Mouse (Mus musculus) heart, embryonic 11.5 days (tissue): Measurements from ENCODE around the gene Tacc2. TPM values are rescaled to one million over a fixed set of nuclear protein-coding genes. Genes with fewer than 3 reads are reported as not detected.

Experiments used
- ATAC-seq: fragments of 200-750 bp; cut with Nextera tagmentation; replicated peaks from 2 replicates; pipeline ENCODE4 v1.8.0; 2017; ENCODE audit warnings: moderate library complexity; ENCODE audit not compliant: insufficient number of reproducible peaks, low FRiP score, low TSS enrichment
- H3K27ac ChIP-seq: fragments of 300-500 bp; sonication (generic); 2 replicates; pipeline ENCODE4 v1.5.1; 2014; ENCODE audit warnings: mild to moderate bottlenecking, low read depth, low read length
- H3K27me3 ChIP-seq: fragments of 300-500 bp; sonication (generic); 2 replicates; pipeline ENCODE4 v1.6.1; 2014; ENCODE audit warnings: mild to moderate bottlenecking, low read length, mixed read lengths; ENCODE audit not compliant: control insufficient read depth, insufficient read depth
- H3K36me3 ChIP-seq: fragments of 300-500 bp; sonication (generic); 2 replicates; pipeline ENCODE4 v1.6.1; 2014; ENCODE audit warnings: mild to moderate bottlenecking, low read length, moderate library complexity, mixed read lengths; ENCODE audit not compliant: control insufficient read depth, insufficient read depth
- H3K4me1 ChIP-seq: fragments of 300-500 bp; sonication (generic); 2 replicates; pipeline ENCODE4 v1.6.1; 2014; ENCODE audit warnings: low read length; ENCODE audit not compliant: control insufficient read depth, insufficient read depth
- H3K4me2 ChIP-seq: fragments of 300-500 bp; sonication (generic); 2 replicates; pipeline ENCODE4 v1.6.1; 2014; ENCODE audit warnings: mild to moderate bottlenecking, moderate library complexity
- H3K4me3 ChIP-seq: fragments of 300-500 bp; sonication (generic); 2 replicates; pipeline ENCODE4 v1.5.1; 2014; ENCODE audit warnings: low read depth, low read length
- H3K9ac ChIP-seq: fragments of 300-500 bp; sonication (generic); 2 replicates; pipeline ENCODE4 v1.6.1; 2014; ENCODE audit warnings: mild to moderate bottlenecking, low read depth, low read length, moderate library complexity
- H3K9me3 ChIP-seq: fragments of 300-500 bp; sonication (generic); replicated peaks from 2 replicates; pipeline ENCODE4 v1.6.1; 2016; ENCODE audit warnings: low read length; ENCODE audit not compliant: control insufficient read depth
- WGBS: fragments of 180-500 bp; shearing (Covaris S2); extraction: QIAGEN DNeasy Blood & Tissue Kit; methylation state at CpG from one replicate; pipeline ENCODE4 v1.1.7; 2014; ENCODE audit not compliant: insufficient replicate concordance; 5-methylcytosine and 5-hydroxymethylcytosine counted together
- polyA plus RNA-seq: library from polyadenylated mRNA; unstranded; fragments of >200 nt; fragmentation: Nextera tagmentation; extraction: Ambion mirVana; gene quantifications from 2 replicates; pipeline ENCODE4 v1.2.1, GENCODE M21; 2014

The Tacc2 gene
- polyA plus RNA-seq, 1 experiment from 2014 or later = 42.2 TPM

DNA sequence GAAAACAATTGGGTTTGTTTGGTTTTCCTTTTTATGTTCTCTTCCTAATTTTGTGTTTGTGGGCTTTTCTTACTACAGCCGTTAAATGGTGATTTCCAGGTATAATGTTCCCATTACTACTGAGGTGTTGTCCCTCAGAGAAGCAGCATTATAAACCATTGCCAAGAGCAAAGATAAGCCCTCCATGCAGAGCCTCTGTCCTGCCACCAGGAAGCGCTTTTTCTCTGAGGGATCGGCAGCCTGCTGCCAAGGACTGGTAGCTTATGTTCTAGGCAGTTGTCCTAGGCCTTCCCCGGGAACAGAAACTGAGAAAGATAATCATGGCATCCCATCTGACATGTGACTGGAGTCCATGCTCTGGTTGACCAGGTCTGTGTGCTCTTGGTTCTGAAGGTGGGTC lies 171.9 kb downstream of the Tacc2 start:
- H3K9ac ChIP-seq = no peak overlapping the region
- H3K36me3 ChIP-seq = peaks cover 24% of the 10 kb centered on the region
- no peak for ATAC-seq
- no peak overlapping the region for H3K4me2 ChIP-seq
- peaks cover 17% of the 10 kb centered on the region for H3K4me1 ChIP-seq
- no peak overlapping the region for H3K27ac ChIP-seq
- no peaks in the 10 kb centered on the region for H3K9me3 ChIP-seq
- H3K27me3 ChIP-seq = no peaks in the 10 kb centered on the region
- no peak overlapping the region for H3K4me3 ChIP-seq
- WGBS = 79% methylated on average over 4 of the region's 4 CpGs

DNA sequence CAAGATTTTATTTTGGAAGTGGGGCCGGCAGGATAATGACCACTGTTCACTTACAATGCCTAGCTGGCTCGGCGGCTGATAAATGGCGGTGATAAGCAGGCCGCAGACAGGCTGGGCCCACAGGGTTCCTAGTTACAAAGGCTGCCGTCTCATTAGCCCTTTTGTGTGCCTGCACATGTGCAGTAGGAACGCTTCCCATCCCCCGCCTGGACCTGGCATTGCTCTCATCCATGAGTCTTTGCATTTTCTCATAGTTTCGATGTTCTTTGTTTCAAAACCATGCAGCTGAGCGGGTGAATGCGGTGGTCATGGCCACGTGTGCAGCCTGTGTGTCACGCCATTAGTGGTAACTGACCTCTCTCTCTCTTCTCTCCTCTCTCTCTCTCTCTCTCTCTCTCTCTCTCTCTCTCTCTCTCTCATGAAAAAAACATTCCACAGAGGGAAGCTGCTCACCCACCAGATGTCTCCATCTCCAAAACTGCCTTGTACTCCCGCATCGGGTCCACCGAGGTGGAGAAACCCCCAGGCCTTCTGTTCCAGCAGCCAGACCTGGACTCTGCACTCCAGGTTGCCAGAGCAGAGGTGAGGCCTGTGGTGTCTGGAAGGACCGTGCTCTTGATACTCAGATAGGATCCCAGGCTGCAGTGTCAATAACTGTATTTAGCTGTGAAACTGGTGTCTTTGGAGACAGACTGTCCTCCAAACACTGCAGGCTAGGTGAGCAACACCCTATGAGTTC lies 173.7 kb downstream of the Tacc2 start:
- no peak overlapping the region for H3K9ac ChIP-seq
- 43% methylated on average over 17 of the region's 17 CpGs for WGBS
- peaks cover 17% of the 10 kb centered on the region for H3K36me3 ChIP-seq
- no peak overlapping the region for H3K4me3 ChIP-seq
- peak overlapping the region; percentile 31; the same call in 1 of the 2 replicates for H3K27ac ChIP-seq
- ATAC-seq = no peak
- H3K4me1 ChIP-seq = peaks cover 24% of the 10 kb centered on the region
- no peaks in the 10 kb centered on the region for H3K27me3 ChIP-seq
- H3K4me2 ChIP-seq = no peak overlapping the region
- no peaks in the 10 kb centered on the region for H3K9me3 ChIP-seq

DNA sequence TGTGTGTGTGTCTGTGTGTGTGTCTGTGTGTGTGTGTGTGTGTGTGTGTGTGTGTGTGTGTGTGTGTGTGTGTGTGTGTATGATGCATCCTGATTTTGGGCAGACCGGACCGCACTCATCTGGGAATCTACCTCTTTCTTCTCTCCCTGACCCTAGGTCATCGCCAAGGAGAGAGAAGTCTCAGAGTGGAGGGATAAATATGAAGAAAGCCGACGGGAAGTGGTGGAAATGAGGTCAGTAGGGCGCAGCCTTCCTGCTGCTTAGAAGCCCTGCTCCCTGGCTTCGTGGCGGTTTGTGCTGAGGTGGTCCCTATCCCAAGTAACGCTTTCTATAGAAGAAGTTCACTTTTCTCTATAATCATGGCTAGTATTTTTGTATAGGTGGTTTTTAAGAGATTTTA lies 174.4 kb downstream of the Tacc2 start:
- Histone ChIP-seq H3K36me3 (peaks cover 12% of the 10 kb centered on the region), H3K4me1 (peaks cover 31% of the 10 kb centered on the region), H3K27me3 (no peaks in the 10 kb centered on the region), H3K4me2 (no peak overlapping the region), H3K9me3 (no peaks in the 10 kb centered on the region), H3K27ac (no peak overlapping the region), H3K4me3 (no peak overlapping the region), H3K9ac (no peak overlapping the region)
- 71% methylated on average over 9 of the region's 9 CpGs for WGBS
- no peak for ATAC-seq

DNA sequence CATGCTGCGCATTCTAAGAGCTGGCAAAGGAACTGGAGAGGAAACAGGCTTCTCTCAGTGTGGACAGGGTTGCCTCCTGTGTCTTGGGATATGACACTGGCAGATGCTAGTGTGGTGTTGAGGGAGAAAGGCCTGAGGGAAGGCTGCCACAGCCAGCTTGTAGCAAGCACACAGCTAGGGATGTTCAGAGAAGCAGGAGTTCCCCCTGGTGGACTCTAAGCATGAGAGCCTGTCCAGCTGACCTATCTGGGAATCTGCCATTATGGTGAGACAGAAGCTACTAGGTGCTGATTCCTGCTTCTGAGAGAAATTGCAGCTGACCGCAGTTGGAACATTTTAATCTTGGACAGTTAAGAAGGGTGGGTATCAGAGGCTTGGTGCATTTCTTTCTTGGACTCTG lies 177.6 kb downstream of the Tacc2 start:
- Histone ChIP-seq H3K9ac (0 out of 2 replicates have a peak overlapping the region, but pooled peaks have one; percentile 24), H3K4me2 (no peak overlapping the region), H3K27ac (0 out of 2 replicates have a peak overlapping the region, but pooled peaks have one; percentile 43), H3K4me3 (no peak overlapping the region), H3K36me3 (peaks cover 18% of the 10 kb centered on the region), H3K4me1 (peaks cover 31% of the 10 kb centered on the region), H3K27me3 (no peaks in the 10 kb centered on the region), H3K9me3 (no peaks in the 10 kb centered on the region)
- no peak for ATAC-seq
- 83% methylated on average over 2 of the region's 2 CpGs for WGBS

DNA sequence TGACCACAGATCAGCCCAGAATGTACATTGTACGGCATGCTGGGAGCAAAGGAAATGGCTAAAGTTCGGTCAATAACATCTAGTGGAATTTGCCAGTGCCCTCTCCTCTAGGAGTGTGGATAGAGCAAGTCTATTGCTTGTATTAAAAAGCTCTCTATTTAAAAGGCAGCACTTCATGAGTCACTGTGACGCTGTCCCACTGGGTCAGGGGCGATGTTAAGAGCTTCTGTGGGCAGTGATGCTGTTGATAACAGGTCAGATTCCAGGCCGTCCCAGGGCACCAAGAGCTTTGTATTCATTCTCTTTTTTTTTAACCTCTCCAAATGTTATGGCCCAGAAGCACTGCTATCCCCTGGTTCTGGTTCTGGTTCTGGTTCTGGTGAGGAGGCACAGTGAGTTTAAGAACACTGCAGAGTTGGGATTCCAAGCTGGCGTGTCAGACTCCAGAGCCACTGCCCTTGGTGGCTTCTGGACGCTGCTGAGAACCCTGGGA lies 179.2 kb downstream of the Tacc2 start:
- H3K9ac ChIP-seq = no peak overlapping the region

DNA sequence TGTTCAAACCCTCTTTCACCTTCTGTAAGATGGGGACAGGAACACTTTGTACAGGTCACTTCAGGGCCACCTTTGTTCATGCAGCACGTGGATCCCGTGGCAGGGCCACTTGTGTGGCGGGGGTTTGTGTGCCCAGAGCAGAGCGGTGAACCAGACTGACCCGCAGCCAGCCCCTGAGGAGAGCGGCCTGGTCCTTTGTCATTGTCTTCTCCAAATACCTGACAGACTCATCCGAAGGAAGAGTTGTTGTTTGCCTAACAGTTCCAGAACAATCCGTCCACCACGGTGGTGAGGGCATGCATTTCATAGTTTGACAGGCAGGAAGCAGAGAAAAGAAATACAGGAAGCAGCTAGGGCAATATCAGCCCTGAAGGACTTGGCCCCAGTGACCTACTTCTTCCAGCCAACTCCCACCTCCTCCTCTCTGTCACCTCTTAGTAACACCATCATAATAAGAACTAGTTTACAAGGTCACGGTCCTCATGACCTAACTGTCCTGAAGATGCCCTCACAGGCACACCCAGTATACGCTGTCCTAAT lies 180.2 kb downstream of the Tacc2 start:
- Histone ChIP-seq H3K36me3 (peaks cover 12% of the 10 kb centered on the region), H3K9me3 (no peaks in the 10 kb centered on the region), H3K27ac (no peak overlapping the region), H3K27me3 (no peaks in the 10 kb centered on the region), H3K4me3 (no peak overlapping the region), H3K4me2 (no peak overlapping the region), H3K9ac (no peak overlapping the region), H3K4me1 (peaks cover 17% of the 10 kb centered on the region)
- WGBS = 74% methylated on average over 11 of the region's 11 CpGs
- no peak for ATAC-seq

More for the DNA sequence above, 179.2 kb downstream of the Tacc2 start:
- Histone ChIP-seq H3K27me3 (no peaks in the 10 kb centered on the region), H3K4me2 (no peak overlapping the region), H3K4me3 (no peak overlapping the region), H3K36me3 (peaks cover 18% of the 10 kb centered on the region), H3K9me3 (no peaks in the 10 kb centered on the region), H3K4me1 (peaks cover 17% of the 10 kb centered on the region), H3K27ac (peak overlapping the region; percentile 51; the same call in 1 of the 2 replicates)
- no peak for ATAC-seq
- 48% methylated on average over 7 of the region's 7 CpGs for WGBS

DNA sequence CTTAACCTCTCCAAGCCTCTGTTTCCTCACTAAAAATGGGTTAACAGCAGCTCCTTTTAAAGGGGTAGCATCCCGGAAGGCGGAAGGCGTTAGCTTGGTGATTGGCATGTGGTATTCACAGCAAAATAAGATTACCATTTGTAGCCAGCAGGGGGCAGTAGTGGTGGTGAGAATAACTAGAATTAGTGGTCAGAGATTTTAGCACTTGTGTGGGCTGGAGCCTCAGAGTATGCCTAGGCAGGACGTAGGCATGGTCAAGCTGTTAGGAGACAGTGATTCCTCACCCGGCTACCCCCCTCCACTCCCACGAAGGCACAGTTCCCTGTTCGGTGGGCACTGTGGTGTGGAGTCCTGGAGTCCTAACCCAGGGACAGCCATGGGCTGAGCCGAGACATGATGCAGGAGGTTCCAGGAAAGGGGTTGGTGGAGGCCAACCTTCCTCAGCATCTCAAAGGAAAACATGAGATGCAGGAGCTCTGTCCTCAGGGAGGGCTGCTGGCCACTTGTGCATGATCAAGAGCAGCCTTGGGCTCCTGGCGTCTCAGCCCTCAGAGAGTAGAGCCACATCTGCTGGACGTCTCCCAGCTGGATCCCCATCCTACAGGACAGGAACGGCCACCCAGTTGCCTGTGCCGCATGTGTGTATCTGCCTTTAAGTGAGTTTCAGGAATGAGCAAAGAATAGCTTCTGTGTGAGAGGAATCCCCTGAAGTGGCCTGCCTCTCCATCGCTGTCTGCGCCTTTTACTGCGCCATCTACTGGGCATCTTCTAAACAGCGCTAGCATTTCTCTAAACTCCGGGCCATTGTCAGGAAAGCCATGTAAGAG lies 185.0 kb downstream of the Tacc2 start:
- no peak overlapping the region for H3K4me3 ChIP-seq
- H3K36me3 ChIP-seq = peaks cover 9% of the 10 kb centered on the region
- 30% methylated on average over 17 of the region's 17 CpGs for WGBS
- H3K9me3 ChIP-seq = no peaks in the 10 kb centered on the region
- H3K27me3 ChIP-seq = no peaks in the 10 kb centered on the region
- H3K4me1 ChIP-seq = no peaks in the 10 kb centered on the region
- 0 out of 2 replicates have a peak, but pooled peaks have one; percentile 31 for ATAC-seq
- H3K9ac ChIP-seq = no peak overlapping the region
- H3K4me2 ChIP-seq = no peak overlapping the region
- no peak overlapping the region for H3K27ac ChIP-seq

DNA sequence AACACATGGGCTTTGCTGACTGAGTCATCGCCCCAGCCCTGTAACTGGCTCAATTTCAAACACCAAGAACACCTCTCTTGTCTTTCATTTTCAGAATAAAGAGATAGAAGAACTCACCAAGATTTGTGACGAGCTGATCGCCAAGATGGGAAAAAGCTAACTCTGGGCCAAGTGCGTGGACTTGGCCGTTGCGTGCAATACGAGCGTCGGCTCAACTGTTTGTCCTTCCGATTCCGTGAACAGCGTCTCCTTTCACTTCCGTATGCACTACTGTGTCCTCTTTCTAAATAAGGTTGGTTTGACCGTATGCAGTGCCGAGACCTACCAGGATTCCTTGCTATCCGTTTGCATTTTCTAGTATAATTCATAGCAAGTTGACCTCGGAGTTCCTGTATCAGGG lies 186.9 kb downstream of the Tacc2 start:
- no peak overlapping the region for H3K4me3 ChIP-seq
- H3K4me1 ChIP-seq = no peaks in the 10 kb centered on the region
- ATAC-seq = no peak
- no peaks in the 10 kb centered on the region for H3K27me3 ChIP-seq
- no peak overlapping the region for H3K27ac ChIP-seq
- peaks cover 5% of the 10 kb centered on the region for H3K36me3 ChIP-seq
- no peak overlapping the region for H3K4me2 ChIP-seq
- no peaks in the 10 kb centered on the region for H3K9me3 ChIP-seq
- no peak overlapping the region for H3K9ac ChIP-seq
- WGBS = 93% methylated on average over 17 of the region's 17 CpGs
